Mouse (Mus musculus) spleen, postnatal 14 days (tissue): ENCODE results near the gene Wipf2.

Experiments used
- DNase-seq, 2 experiments: peaks; one replicate each; pipeline ENCODE4 v3.0.0; 2021 to 2022; ENCODE audit warnings: low spot score in 2 of 2

The Wipf2 gene

GRCm38 (mm10) chr11:98854116-98854515, 9.3 kb upstream of the Wipf2 start:
- DNase-seq = no peak

- no peak for DNase-seq
Measured at GRCm38 (mm10) chr11:98854659-98855058, 8.8 kb upstream of the Wipf2 start.

GRCm38 (mm10) chr11:98858759-98859731, 4.4 kb upstream of the Wipf2 start:
- DNase-seq = peak; percentile 66 to 82

GRCm38 (mm10) chr11:98863751-98864429, 452 bp downstream of the Wipf2 start:
- peak in 1 of 2 experiments; percentile 30 for DNase-seq

- DNase-seq = no peak
Measured at GRCm38 (mm10) chr11:98867293-98867692, 3.9 kb downstream of the Wipf2 start.

- DNase-seq = no peak
Measured at GRCm38 (mm10) chr11:98869906-98870305, 6.5 kb downstream of the Wipf2 start.

- DNase-seq = no peak
Measured at GRCm38 (mm10) chr11:98870791-98871190, 7.4 kb downstream of the Wipf2 start.

- no peak for DNase-seq
Measured at GRCm38 (mm10) chr11:98871416-98871815, 8.0 kb downstream of the Wipf2 start.

GRCm38 (mm10) chr11:98872040-98872439, 8.6 kb downstream of the Wipf2 start:
- DNase-seq = no peak

GRCm38 (mm10) chr11:98873900-98874299, 10.5 kb downstream of the Wipf2 start:
- peak in 1 of 2 experiments; percentile 14 for DNase-seq

GRCm38 (mm10) chr11:98877001-98877400, 13.6 kb downstream of the Wipf2 start:
- no peak for DNase-seq

- DNase-seq = no peak
Measured at GRCm38 (mm10) chr11:98887703-98888102, 24.3 kb downstream of the Wipf2 start.

GRCm38 (mm10) chr11:98889077-98889476, 25.6 kb downstream of the Wipf2 start:
- DNase-seq = no peak

- no peak for DNase-seq
Measured at GRCm38 (mm10) chr11:98889977-98890376, 26.5 kb downstream of the Wipf2 start.

GRCm38 (mm10) chr11:98892426-98892825, 29.0 kb downstream of the Wipf2 start:
- no peak for DNase-seq

GRCm38 (mm10) chr11:98900529-98901125, 37.2 kb downstream of the Wipf2 start:
- DNase-seq = no peak

GRCm38 (mm10) chr11:98902621-98903245, 39.3 kb downstream of the Wipf2 start:
- no peak for DNase-seq

- no peak for DNase-seq
Measured at GRCm38 (mm10) chr11:98904577-98904976, 41.1 kb downstream of the Wipf2 start.

- DNase-seq = no peak
Measured at GRCm38 (mm10) chr11:98905033-98905432, 41.6 kb downstream of the Wipf2 start.

- DNase-seq = no peak
Measured at GRCm38 (mm10) chr11:98905583-98905982, 42.1 kb downstream of the Wipf2 start.

GRCm38 (mm10) chr11:98907063-98907436, 43.6 kb downstream of the Wipf2 start:
- DNase-seq = no peak
